Mouse (Mus musculus) spleen, postnatal 36 days (tissue): Measurements from ENCODE around the gene Rdh5.

Experiments
- DNase-seq, 2 experiments: peaks; one replicate each; pipeline ENCODE4 v3.0.0; 2022; ENCODE audit warnings: low spot score in 2 of 2, mixed read lengths in 1 of 2

Rdh5 gene

DNA sequence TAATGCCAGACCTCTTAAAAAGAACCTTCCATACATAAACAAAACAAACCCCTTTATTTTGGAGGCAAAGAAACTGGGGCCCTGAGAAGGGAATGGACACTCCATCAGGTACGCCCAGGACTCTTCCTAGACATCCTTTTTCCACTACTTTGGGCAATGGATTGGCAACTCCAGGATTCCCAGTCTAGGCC, at the start of gene Rdh5:
Rdh5 (minus strand) TSS at position 67 of the 191 bp plus-strand sequence.
- no peak for DNase-seq

DNA sequence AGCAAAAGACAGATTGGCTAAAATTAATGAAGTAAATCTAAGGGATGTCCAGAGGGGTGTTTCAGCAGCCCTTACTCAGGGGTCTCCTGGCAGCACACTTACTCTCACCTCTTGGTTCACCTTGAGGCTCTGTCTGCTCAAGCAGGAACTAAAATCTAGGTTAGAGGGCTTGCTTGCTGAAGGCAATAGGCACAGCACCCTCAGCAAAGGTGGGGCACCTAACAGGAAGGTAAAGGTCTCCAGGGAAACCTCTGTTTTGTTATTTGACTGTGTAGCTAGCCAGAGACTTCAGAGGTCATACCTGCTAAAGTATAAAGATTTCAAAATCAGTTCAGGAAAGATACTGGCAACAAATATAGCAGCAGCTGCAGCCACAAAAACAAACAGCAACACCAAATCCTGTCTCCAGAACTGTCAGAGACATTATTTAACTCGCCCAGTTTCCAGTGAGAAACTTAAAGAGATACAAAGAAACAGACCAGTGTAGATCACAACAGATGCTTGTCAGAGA, 48.1 kb upstream of the Rdh5 start:
- no peak for DNase-seq

DNA sequence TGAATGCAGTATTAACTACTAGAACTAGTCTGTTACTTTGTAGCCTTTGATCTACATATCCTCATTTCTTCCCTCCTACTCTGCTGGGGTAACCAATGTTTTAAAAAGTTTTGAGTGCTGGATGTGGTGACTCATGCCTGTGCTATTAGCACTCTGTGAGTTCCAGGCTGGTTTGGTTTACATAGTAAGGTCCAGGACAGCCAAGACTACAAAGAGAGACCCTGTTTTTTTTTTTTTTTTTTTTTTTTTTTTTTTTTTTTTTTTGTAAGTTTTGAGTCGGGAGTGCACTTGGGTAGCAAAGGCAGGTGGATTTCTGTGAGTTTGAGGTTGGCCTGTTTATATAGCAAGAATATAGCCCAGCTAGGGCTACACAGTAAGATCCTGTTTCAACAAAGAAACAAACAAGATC, 45.7 kb upstream of the Rdh5 start:
- no peak for DNase-seq

DNA sequence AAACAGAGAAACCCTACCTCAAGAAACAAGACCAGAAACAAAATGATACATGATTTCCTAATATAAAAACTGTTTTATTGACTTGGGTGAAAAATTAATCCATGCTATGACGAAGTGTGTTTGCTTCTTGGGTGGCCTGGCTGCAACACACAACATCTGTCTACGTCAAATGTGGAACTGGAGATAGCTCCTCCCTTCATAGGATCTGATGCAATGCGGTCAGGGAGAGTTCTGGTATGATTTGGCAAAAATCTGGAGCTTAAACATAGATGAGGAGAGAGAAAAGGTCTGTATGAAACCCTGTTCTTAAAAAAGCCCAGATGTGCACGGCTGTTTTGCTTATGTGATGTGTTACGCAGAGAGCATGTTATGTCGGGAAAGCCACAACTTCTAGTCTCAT, 43.2 kb upstream of the Rdh5 start:
- DNase-seq: no peak

DNA sequence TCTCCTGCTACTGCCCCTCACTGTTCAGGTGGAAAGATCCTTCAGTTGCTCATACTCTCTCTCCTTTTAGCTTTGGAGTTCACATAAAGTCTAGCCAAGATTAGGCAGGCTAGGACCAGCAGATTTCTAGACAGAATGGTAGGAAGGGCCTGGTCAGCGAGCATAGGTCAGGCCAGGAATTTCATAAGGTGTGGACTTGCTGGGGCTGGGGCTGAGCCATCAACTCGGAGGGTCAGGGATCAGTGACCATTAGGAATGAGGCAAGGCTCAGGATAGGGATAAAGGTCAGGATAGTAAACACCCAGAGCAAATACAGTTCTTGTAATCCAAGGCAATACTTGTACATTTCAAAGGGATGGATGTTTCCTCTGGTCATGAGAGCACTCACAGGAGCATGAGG, 42.3 kb upstream of the Rdh5 start:
- DNase-seq: no peak

DNA sequence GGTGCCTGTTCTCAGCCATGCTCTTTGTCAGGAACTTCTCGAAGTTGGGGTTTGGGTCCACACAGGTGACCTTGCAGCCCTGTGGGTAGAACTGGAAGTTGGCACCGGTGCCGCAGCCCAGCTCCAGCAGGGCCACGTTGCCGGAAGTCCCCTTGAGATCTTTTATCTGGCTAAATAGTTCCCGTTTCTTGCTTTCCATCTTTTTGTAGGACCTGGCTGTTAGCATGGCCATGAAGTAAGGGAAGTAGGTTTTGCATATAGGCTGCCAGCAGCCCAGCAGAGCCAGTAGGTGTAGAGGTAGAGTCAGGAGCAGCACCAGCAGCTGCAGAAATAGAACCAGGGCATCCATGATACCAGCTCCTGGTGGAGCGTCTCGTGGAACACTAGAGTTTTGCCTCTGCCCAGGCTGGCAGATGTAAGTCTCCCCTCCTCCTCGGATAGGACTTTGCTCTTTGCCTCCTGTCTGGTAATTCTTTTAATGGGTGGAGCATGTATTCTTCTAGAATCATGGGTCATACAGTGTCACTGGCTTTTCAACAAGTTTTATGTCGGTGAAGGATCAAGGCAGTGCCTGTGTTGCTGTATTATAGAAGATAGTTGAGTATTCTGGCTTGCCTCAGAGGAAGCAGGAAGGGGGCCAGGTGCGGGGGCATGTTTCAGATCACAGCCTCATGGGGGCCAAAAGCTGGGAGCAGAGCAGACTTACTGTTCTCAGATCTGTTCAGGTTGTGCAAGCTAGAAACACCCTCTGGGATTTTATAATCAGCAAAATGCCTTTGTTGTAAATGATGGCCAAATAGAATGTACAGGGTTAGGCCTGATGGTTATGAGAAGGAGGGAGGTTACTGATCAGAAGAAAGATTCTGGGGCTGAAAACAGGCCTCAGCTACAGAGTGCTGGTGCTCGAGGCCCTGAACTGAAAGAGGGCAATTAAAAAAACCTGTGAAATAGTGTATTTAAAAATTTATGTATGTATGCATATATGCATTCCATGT, 38.2 kb upstream of the Rdh5 start, which contains the start of gene Mettl7b:
Mettl7b (minus strand) TSS at position 399 of the 995 bp plus-strand sequence.
- DNase-seq: no peak

DNA sequence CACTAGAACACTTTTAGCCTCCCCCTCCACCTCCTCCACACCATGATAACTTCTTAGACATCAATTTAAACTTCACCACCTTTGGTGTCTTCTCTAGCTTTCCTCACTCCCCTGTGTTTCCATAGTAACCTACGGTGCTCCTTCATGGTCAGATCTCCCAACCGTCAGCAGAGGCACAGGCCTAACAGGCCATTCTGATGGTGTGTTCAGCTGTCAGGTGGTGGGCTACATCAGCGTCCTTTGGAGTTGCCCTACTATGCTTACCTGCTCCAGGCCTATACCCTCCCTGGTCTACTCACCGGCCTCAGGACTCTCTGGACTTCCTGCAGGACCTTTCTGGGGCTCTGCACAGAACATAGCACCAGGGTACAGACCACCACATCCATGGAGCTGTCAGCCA, 37.5 kb upstream of the Rdh5 start:
- DNase-seq: no peak

DNA sequence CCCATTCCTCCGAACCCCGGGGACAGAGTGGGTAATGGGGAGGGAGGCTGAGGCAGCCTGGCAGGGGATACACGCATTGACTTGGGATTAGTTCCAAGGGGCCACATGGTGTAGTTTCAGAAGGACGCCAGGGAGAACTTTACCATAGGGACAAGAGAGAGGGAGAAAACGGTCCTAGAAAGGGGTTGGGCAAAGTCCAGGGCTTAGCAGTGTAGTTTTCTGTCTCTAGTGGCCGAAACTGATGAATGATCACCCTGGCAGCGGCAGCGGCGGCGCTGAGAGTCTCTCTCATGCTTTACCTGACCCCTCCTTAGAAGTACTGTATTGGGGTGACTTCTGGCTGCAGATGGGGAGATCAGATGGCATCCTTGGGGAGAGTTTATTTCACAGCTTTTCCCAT, 35.7 kb upstream of the Rdh5 start:
- DNase-seq: no peak

DNA sequence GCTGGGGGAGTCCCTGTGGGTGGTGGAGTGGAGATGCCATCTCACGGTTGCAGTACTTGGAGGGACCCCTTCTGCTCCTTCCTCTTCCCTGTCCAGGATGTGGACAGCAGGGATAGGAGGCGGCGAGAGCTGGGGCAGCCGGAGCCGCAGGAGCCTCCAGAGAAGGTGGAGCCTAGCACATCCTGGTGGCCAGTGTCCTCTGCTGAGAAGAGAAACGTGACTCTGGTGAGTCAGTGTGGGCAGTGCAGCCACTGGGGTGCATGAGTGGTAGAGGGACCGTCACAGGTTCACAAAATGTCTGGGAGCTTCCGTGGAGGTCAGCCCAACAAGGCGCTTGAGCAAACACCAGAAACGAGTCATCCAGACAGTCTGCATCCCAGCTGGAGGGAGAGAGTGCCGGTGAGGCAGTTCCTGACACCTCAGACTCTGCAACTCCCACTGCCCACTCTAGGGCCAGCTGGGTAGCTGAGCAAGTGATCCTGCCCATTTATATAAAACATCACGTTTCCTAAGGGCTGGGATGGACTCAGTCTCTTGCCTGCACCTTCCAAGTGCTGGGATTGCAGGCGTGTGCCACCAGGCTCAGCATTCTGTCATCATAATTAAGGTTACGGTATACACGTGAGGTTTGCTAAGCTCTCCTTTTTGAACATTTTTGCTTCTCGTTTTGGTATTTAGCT, 27.7 kb upstream of the Rdh5 start:
- DNase-seq: no peak

DNA sequence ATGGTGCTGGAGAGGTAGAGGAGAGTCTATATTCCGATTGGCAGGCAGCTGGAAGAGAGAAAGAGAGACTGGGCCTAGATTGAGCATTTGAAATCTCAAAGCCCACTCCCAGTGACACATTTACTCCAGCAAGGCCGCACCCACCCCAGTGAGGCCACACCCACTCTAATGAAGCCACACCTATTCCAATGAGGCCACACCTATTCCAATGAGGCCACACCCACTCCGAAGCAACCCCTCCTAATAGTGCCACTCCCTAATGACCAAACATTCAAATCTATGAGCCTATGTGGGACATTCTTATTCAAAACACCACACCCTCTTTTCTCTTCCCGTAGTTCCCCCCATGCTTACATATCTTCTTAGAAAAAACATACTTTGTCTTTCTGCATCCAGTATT, 24.8 kb upstream of the Rdh5 start:
- DNase-seq: no peak

DNA sequence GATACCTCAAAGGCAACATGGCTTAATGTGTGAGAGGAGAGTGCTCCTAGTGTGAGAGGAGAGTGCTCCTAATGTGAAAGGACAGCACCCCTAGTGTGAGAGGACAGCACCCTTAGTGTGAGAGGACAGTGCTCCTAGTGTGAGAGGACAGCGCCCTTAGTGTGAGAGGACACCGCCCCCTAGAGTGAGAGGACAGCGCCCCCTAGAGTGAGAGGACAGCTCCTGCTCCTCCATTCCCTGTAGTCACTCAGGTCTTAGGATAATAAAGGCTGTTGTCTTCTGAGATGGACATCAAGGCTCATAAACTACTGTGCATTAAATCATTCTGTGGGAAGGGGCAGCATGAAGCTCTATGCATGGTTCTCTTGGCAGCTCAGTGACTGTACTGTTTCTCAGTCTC, 23.0 kb upstream of the Rdh5 start:
- no peak for DNase-seq

DNA sequence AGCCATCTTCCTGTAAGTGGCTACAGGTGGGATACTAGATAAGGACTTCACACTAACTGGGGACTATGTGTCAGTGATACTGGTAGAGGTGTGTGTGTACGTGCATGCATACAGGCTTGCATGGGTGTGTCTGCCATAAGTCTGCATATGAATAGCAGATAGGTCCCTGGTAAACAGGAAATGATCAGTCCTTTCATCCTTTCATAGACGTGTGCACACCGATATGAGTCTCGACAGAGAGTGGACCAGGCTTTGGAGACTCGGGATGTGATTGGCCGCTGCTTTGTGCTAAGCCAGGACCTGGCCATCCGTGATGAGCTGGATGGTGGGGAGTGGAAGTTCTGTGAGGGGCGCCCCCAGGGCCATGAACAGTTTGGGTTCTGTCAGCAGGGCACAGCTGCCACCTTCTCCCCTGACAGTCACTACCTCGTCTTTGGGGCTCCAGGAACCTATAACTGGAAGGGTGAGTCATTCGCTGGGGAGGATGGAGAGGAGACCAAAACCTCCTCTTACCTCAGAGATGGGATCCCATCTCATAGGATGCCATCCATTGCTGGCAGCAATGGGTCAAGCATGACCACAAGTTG, 17.9 kb upstream of the Rdh5 start:
- no peak for DNase-seq

DNA sequence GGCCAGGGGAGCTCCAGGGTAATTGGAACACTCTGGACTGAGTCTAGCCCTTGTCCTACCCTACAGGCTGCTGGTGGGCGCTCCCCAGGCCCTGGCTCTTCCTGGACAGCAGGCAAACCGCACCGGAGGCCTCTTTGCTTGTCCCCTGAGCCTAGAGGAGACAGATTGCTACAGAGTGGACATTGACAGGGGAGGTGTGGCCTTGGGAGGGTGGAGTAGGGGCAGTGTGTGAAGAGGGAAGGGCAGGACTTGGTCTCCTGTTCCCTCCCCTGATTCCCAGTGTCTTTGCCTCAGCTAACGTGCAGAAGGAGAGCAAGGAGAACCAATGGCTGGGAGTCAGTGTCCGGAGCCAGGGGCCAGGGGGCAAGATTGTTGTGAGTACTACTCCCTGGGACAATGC, 16.3 kb upstream of the Rdh5 start:
- no peak for DNase-seq

DNA sequence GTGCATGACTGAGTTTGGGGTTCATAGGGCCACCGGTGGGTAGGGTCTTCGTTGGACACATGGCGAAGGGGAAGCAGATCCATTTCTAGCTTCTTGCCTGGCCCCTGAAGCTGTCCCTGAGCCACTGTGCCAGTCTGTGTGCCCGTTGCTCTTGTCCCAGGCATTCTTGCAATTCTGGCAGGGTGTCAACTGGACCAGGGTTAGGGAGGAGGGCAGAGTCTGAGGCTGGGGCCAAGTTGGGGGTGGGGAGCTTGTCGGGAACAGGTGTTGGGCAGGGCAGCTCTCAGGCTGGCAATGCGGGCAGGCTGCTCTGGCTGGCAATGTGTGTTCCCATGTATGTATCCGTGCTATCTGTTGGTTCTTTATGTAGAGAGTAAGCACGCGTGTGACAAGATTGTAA, 15.8 kb upstream of the Rdh5 start:
- no peak for DNase-seq

DNA sequence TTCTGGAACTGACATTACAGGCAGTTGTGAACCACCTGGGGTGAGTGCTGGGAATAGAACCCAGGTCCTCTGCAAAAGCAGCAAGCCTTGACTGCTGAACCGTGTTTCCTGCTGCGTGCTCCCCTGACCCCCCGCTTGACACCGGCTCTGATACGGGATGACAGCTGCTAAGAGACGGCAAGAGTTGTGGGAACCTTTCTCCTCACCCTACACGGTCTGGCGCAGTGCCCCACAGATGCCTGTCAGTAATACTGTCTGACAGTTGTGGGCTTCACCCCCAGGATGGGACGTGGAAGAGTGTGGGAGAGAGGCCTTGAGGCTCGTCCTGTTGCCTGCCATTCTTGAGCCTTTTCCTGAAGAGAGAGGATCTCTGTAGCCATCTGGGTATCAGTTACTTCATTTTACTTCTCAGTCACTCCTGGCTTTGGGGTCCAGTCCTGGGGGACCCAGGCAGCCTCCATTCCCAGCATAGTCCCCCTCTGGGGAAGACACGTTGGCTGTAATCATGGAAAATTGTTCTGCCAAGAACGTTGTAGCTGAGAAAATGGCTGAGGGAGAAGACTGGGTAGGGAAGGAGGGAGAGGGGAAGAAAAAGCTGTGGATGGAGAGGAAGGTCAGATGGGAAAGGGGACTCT, 15.2 kb upstream of the Rdh5 start:
- no peak for DNase-seq

DNA sequence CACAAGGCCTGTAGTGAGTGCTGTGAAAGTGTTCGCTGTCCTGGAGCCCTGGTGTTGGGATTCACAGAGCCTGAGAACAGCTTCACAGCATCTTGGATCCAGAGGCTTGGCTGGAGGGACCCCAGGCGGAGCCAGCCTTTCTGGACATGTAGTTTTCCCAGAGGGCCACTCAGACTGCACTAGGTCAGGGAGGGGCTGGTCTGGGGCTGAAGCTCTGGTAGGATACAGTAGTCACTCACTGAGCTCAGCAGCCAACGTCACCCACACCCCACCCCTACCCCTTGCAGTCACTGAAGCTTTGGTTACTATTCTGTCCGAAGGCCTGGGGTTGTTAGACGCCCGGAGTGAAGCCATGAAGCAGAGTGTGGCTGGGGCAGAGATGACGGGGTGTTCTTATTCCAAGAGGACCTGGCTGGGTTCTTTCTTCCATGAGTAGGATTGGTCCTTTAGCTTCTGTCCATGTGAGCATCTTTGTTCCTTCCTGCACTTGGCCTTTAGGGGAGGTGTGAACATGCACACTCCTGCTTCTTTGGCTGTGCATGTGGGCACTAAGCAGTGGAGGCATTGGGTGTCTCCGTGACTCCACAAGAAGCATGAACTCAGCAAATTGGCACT, 13.2 kb upstream of the Rdh5 start:
- DNase-seq: no peak

DNA sequence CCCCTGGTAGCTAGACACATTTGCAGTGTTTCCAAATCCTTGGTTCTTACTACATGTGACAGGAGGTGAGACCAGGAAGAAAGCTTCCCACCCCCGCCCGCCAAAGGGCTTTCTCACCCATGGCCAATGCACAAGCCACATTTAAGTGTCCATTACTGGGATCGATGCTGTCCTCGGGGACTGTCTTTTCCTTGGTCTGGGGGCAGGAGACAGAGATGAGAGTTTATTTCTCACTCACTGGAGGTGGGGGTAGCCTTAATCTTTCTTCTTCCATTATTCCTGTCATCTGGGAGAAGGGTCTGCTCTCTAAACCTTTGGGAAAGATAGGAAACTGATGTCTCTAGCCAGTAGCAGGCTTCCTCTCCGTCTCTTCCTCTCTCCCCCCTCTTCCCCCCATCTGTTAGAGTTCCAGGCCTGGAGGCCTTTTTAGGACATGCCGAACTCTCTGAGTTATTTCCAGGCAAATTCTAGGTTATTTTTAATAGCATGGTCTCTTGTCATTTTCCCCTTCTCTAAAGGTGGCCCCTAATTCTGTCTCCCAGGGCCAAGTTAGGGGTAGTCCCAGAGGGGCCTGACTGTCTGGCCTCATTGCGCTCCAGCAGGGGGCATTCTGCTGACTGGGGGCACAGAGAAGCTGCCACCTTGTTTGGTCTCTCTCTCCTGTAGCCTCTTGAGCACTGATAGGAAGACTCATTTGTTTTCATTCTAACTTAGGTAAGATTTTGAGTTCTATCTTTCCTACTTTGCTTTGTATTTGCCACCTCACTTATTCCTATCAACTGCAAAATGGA, 12.5 kb upstream of the Rdh5 start:
- no peak for DNase-seq

DNA sequence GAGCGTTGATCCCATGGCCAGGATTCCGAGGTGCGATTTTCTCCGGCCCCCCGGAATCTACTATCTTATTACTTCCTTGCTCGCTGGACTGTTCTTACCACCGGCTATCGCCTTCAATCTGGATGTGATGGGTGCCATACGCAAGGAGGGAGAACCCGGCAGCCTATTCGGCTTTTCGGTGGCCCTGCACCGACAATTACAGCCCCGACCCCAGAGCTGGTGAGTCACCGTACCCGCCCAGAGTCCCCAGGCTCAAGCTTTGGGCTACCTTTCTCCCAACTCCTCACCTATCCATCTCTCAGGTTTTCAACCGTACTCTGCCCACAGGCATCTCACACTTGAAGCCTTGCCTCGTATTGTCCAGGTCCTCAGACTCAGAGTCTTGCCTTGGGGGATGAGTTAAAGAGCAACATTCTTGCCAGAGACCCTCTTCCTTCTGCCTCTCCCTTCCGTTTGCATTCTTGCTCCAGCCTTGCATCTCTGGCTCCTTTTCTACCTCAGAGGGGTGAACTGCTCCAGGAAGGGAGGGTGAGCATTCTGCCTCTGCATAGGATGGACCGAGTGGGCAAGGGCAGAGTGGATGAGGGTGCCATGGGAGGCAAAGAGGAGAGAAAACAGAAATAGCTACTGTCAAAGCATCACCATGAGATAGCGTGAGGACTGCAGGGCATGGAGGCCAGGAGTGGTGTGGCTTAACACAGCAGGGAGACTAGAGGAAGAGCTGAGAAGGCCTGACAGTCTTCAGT, 11.5 kb upstream of the Rdh5 start:
- no peak for DNase-seq

DNA sequence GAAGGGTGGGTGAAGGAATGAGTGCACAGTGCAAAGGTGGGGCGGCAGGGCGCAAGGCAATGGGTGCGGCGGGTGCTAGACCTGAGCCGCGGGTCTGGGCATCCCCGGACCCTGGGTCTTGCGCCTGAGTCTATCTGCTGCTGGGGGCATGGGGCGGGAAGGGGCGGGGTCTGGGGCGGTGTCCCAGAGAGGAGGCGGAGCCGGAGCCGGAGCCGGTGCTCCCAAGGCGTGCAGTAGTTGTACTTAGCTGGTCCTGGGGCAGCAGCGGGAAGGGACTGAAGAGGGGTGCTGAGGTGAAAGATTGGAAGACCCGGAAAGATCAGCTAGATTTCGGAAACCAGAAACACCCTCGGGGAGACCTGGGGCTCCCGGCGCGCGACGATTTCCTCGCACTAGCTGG, 10.9 kb upstream of the Rdh5 start, which contains the start of gene Itga7:
Itga7 (plus strand) TSS at position 245 of the 400 bp plus-strand sequence.
- DNase-seq: no peak

DNA sequence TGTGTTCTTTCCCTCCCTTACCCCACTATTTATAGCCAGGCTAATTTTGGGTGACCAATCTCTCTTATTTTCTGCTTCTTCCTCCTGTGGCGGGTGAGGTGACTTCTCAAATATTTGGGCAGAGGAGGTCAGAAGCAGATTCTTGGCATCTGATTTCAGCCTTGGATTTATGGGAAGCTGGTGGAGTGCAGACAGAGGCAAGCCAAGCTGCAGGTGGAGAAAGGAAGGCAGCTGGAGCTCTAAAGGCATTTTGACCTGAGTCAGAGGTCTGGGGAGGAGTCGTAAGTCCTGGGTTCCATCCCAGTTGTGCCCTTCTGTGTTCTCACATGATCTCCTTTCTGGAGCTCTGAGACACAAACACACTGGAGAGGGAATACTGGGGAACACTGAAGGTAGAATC, 8.8 kb upstream of the Rdh5 start:
- DNase-seq: no peak
